Mouse (Mus musculus) liver, postnatal 0 days (tissue): Measurements from ENCODE around the gene 1600002K03Rik.

Experiments
- CTCF ChIP-seq: sonication (generic); IDR thresholded peaks from 2 replicates; pipeline ENCODE4 v1.5.1; 2016; ENCODE audit warnings: antibody characterized with exemption, low read depth
- EP300 ChIP-seq: IDR thresholded peaks from 2 replicates; pipeline ENCODE4 v1.6.1; 2016; ENCODE audit warnings: antibody characterized with exemption, low read depth, mild to moderate bottlenecking

DNA sequence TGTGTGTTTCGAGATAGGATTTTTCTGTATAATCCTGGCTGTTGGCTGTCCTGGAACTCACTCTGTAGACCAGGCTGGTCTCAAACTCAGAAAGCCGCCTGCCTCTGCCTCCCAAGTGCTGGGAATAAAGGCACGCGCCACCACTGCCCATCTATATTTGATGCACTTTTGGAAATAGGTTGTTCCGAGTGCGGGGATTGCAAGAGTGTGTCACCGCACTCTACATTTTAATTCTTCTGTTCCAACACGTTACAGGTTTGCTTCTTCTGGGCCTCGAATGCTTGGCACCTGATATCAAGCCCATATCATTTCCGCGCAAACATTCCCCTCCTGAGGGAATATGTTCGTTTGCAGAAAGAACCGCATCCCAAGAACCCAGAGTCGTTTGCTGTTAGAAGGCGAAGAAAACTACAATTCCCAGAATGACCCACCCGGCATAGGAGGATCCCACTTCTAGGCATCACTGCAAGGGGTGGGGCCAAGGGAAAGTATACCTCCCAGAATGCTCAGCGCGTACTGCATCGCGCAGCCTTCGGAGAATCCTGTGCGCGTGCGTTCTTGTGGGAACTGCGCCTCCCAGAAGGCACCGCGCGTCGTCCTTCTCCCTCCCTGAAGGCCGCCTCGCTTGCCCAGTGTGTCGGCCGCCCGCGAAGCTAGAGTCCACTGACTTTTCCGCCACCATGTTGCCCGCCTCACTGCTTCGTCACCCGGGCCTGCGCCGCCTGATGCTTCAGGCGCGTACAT lies 30.8 kb upstream of the 1600002K03Rik start:
- TF ChIP-seq CTCF (no peak), EP300 (no peak; the same call in 1 of the 2 replicates)
